Mouse (Mus musculus) forebrain, embryonic 16.5 days (tissue): ENCODE results near the gene Faf2. TPM values are rescaled to one million over a fixed set of nuclear protein-coding genes. Genes with fewer than 3 reads are reported as not detected.
A peak's percentile ranks its signal among the peaks of the same experiment; 100 is the strongest.

Experiments used
- ATAC-seq: fragments of 200-750 bp; cut with Nextera tagmentation; 2 replicates; pipeline ENCODE4 v1.8.0; 2017; ENCODE audit warnings: mild to moderate bottlenecking, moderate library complexity
- H3K27ac ChIP-seq: fragments of 300-500 bp; sonication (generic); 2 replicates; pipeline ENCODE4 v1.5.1; 2014; ENCODE audit warnings: low read length, control low read depth
- H3K27me3 ChIP-seq: fragments of 300-500 bp; sonication (generic); replicated peaks from 2 replicates; pipeline ENCODE4 v1.6.1; 2014; ENCODE audit warnings: low read length; ENCODE audit not compliant: control insufficient read depth, insufficient read depth
- H3K36me3 ChIP-seq: fragments of 300-500 bp; sonication (generic); 2 replicates; pipeline ENCODE4 v1.6.1; 2014; ENCODE audit not compliant: control insufficient read depth, insufficient read depth
- H3K4me1 ChIP-seq: fragments of 300-500 bp; sonication (generic); replicated peaks from 2 replicates; pipeline ENCODE4 v1.6.1; 2014; ENCODE audit warnings: low read length; ENCODE audit not compliant: control insufficient read depth, insufficient read depth
- H3K4me2 ChIP-seq: fragments of 300-500 bp; sonication (generic); 2 replicates; pipeline ENCODE4 v1.6.1; 2014; ENCODE audit warnings: mild to moderate bottlenecking, low read length, control low read depth
- H3K4me3 ChIP-seq: fragments of 300-500 bp; sonication (generic); replicated peaks from 2 replicates; pipeline ENCODE4 v1.5.1; 2014; ENCODE audit warnings: mild to moderate bottlenecking, low read length, control low read depth
- H3K9ac ChIP-seq: fragments of 300-500 bp; sonication (generic); replicated peaks from 2 replicates; pipeline ENCODE4 v1.6.1; 2014; ENCODE audit warnings: low read depth, low read length, control low read depth
- H3K9me3 ChIP-seq: fragments of 300-500 bp; sonication (generic); 2 replicates; pipeline ENCODE4 v1.6.1; 2016; ENCODE audit warnings: low read length; ENCODE audit not compliant: control insufficient read depth
- WGBS: fragments of 180-500 bp; shearing (Covaris S2); extraction: QIAGEN DNeasy Blood & Tissue Kit; methylation state at CpG from one replicate; pipeline ENCODE4 v1.1.7; 2014; 5-methylcytosine and 5-hydroxymethylcytosine counted together
- polyA plus RNA-seq: library from polyadenylated mRNA; unstranded; fragments of >200 nt; fragmentation: Nextera tagmentation; extraction: Ambion mirVana; gene quantifications from 2 replicates; pipeline ENCODE4 v1.2.1, GENCODE M21; 2015

Faf2 gene
- polyA plus RNA-seq, 1 experiment from 2014 or later: 62.9 TPM

DNA sequence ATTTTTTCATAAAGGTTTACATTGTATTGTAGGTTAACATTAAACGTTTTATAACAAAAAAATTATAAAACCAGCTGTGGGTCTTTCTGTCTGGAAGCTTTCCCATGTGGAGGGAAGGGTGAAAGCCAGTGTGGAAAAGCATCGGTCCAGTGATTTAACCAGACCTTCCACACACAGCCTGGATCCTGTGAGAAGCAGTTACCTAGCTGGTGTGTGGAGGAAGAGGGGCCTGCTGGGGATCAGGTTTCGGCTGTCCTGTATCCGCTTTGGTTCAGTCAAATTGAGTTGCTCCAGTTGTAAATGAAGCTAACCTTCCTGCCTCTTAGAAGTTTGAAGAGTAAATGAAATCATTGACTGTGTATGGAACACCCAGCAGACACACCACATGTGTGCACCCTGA is 42.4 kb downstream of the Faf2 start:
- Histone ChIP-seq H3K4me2 (no peak overlapping the region), H3K4me3 (no peak overlapping the region), H3K4me1 (no peaks in the 10 kb centered on the region), H3K27ac (no peak overlapping the region), H3K9me3 (no peaks in the 10 kb centered on the region), H3K9ac (no peak overlapping the region), H3K36me3 (peaks cover 16% of the 10 kb centered on the region), H3K27me3 (no peaks in the 10 kb centered on the region)
- WGBS: 88% methylated on average over 4 of the region's 4 CpGs
- ATAC-seq: no peak

DNA sequence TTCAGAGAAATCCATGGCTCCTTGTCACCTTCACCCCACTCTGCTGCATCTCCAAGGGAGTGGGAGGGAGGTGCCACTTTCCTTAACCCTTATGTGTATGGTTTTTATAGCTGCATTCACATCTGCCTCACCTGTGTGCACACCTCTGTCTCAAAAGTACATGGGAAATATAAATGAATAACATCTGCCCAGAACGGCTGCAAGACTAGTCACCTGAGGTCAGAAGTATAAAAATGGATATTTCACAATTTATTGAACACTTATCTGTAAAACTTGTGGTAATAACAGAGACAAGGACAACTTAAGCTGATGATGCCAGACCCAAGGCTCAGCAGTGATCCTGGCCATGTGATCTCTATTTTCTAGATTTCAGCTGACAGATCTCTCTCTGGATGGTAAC is 42.9 kb downstream of the Faf2 start:
- Histone ChIP-seq H3K9ac (no peak overlapping the region), H3K4me3 (no peak overlapping the region), H3K36me3 (peaks cover 16% of the 10 kb centered on the region), H3K9me3 (no peaks in the 10 kb centered on the region), H3K27ac (no peak overlapping the region), H3K27me3 (no peaks in the 10 kb centered on the region), H3K4me1 (no peaks in the 10 kb centered on the region), H3K4me2 (no peak overlapping the region)
- 89% methylated on average over 1 of the region's 1 CpGs for WGBS
- no peak for ATAC-seq

DNA sequence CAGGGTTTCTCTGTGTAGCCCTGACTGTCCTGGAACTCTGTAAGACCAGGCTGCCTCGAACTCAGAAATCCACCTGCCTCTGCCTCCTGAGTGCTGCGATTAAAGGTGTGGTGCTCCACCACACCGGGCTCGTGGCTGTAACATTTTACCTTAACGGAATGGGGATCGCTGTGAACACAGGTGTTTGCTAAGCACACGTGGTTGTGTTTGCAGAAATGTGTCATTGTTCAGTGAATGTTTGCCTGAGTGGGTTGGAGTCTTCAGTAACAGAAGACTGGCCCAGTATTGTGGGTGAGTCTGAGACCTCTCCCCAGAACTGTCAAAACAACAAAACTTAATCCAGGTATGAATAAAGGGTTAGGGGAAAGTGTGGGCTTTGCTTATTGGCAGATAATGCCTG is 43.5 kb downstream of the Faf2 start:
- Histone ChIP-seq H3K4me2 (no peak overlapping the region), H3K4me3 (no peak overlapping the region), H3K9me3 (no peaks in the 10 kb centered on the region), H3K27ac (no peak overlapping the region), H3K27me3 (no peaks in the 10 kb centered on the region), H3K36me3 (peaks cover 16% of the 10 kb centered on the region), H3K4me1 (no peaks in the 10 kb centered on the region), H3K9ac (no peak overlapping the region)
- ATAC-seq: no peak
- WGBS: 92% methylated on average over 7 of the region's 7 CpGs

- Histone ChIP-seq H3K36me3 (no peaks in the 10 kb centered on the region), H3K4me1 (no peaks in the 10 kb centered on the region), H3K4me2 (no peak overlapping the region), H3K4me3 (no peak overlapping the region), H3K9ac (no peak overlapping the region), H3K27me3 (no peaks in the 10 kb centered on the region), H3K9me3 (no peaks in the 10 kb centered on the region), H3K27ac (no peak overlapping the region)
- 91% methylated on average over 2 of the region's 2 CpGs for WGBS
- no peak for ATAC-seq
Observed at GRCm38 (mm10) chr13:54670491-54670890, 48.9 kb downstream of the Faf2 start.

- Histone ChIP-seq H3K27ac (no peak overlapping the region), H3K9me3 (no peaks in the 10 kb centered on the region), H3K4me3 (no peak overlapping the region), H3K9ac (no peak overlapping the region), H3K4me2 (no peak overlapping the region), H3K27me3 (no peaks in the 10 kb centered on the region), H3K4me1 (no peaks in the 10 kb centered on the region), H3K36me3 (peaks cover 15% of the 10 kb centered on the region)
- no peak for ATAC-seq
- 69% methylated on average over 11 of the region's 11 CpGs for WGBS
Observed at GRCm38 (mm10) chr13:54675895-54676590, 54.5 kb downstream of the Faf2 start.

DNA sequence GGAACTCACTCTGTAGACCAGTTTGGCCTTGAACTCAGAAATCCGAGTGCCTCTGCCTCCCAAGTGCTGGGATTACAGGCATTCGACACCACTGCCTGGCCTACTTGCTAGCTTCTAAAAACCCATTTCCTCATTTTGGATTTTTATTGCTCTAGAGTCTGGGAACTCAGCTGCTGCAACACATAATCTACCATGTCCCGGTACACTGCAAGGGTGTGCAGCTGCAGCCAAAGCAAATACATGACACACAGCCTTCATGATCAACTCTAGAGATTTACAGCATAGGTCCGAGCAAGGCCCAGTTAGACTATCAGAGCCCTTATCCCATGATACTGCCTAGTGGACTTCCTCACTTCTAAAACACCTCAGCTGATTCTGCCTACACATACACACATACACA is 56.7 kb downstream of the Faf2 start:
- H3K9ac ChIP-seq: no peak overlapping the region
- ATAC-seq: no peak
- no peak overlapping the region for H3K27ac ChIP-seq
- no peaks in the 10 kb centered on the region for H3K9me3 ChIP-seq
- H3K4me2 ChIP-seq: no peak overlapping the region
- H3K36me3 ChIP-seq: peaks cover 37% of the 10 kb centered on the region
- 86% methylated on average over 4 of the region's 4 CpGs for WGBS
- no peak overlapping the region for H3K4me3 ChIP-seq
- H3K27me3 ChIP-seq: no peaks in the 10 kb centered on the region
- H3K4me1 ChIP-seq: no peaks in the 10 kb centered on the region

DNA sequence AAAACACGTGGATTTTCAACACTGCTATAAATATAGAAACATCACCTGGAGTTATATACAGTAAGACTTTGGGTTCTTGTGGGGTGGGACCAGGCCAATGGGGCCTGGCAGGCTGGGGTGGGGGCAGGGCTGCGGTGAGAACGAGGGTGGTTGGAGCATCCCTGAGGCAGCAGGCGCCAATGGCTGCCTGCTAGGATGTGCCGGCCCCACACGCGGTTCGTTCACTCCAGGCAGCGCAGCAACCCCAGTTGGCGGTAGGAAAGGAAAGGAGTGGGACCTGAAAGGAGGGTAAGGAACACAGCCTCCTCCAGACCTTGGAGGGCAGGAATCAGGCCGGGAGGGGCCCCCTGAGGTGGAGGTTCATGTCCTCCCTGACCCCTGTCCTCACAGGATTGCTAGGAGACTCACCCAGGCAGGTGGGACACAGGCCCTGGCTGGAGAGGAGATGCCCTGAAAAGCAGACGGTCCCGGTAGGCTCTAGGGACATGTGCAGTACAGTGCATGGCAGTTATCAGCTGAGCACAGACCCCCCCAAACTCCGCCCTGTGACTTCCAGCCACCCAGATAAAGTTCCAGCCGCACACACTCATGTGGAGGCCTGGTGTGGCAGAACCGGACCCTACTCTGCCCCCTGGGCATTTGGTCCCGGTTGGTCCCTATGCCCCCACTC is 58.7 kb downstream of the Faf2 start:
- Histone ChIP-seq H3K9me3 (no peaks in the 10 kb centered on the region), H3K27ac (no peak overlapping the region), H3K27me3 (no peaks in the 10 kb centered on the region), H3K4me2 (no peak overlapping the region), H3K9ac (no peak overlapping the region), H3K4me1 (peaks cover 16% of the 10 kb centered on the region), H3K36me3 (peaks cover 47% of the 10 kb centered on the region), H3K4me3 (no peak overlapping the region)
- 0 out of 2 replicates have a peak, but pooled peaks have one; percentile 7 for ATAC-seq
- 78% methylated on average over 17 of the region's 17 CpGs for WGBS

GRCm38 (mm10) chr13:54681291-54681690 is 59.7 kb downstream of the Faf2 start:
- H3K36me3 ChIP-seq: peaks cover 47% of the 10 kb centered on the region
- H3K9ac ChIP-seq: no peak overlapping the region
- H3K9me3 ChIP-seq: no peaks in the 10 kb centered on the region

DNA sequence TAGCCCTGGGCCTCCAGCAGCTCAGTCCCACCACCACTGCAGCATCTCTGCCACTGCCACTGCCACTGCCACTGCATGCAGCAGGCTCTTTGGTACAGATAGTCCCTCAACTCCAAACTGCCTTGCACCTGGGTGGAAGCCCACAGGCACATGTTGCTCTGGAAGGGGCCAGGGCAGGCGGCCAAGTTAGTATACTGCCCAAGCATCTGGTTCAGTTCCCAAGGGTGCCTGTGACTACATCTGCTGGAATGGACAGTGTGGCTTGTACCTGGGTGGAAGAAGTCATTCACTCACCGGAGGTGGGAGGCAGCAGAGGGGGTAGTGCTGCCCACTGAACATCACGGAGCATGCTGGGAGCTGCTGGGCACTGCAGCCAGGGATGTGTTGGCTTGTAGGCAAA is 61.7 kb downstream of the Faf2 start:
- no peaks in the 10 kb centered on the region for H3K27me3 ChIP-seq
- peaks cover 26% of the 10 kb centered on the region for H3K4me1 ChIP-seq
- H3K4me2 ChIP-seq: no peak overlapping the region
- H3K36me3 ChIP-seq: peaks cover 47% of the 10 kb centered on the region
- no peak overlapping the region for H3K27ac ChIP-seq
- no peak overlapping the region for H3K4me3 ChIP-seq
- WGBS: 98% methylated on average over 3 of the region's 3 CpGs
- ATAC-seq: no peak
- H3K9me3 ChIP-seq: no peaks in the 10 kb centered on the region
- no peak overlapping the region for H3K9ac ChIP-seq

More at GRCm38 (mm10) chr13:54681291-54681690, 59.7 kb downstream of the Faf2 start:
- Histone ChIP-seq H3K27ac (no peak overlapping the region), H3K4me2 (no peak overlapping the region), H3K4me3 (no peak overlapping the region), H3K27me3 (no peaks in the 10 kb centered on the region), H3K4me1 (peaks cover 24% of the 10 kb centered on the region)
- no peak for ATAC-seq
- 91% methylated on average over 8 of the region's 8 CpGs for WGBS
